Comparison of ENCODE assay signal across 8 mouse cellular contexts in genomic region chr14:27336208-27337114, GRCm38 (mm10).
DNase-seq lines count a peak whose midpoint lies in the region; ATAC-seq and TF ChIP-seq lines count a peak whose summit lies in the region.

No protein-coding gene starts in this region.

- WGBS in cerebellum, adult 2 months: 2% methylated on average over 34 of the region's 34 CpGs
- under 1% methylated on average over 34 of the region's 34 CpGs for WGBS in spleen, adult 2 months
- WGBS in forebrain, embryonic 14.5 days: 4% methylated on average over 34 of the region's 34 CpGs
- 2% methylated on average over 34 of the region's 34 CpGs for WGBS in kidney, embryonic 15.5 days
- WGBS in midbrain, embryonic 11.5 days: 4% methylated on average over 34 of the region's 34 CpGs

- TF ChIP-seq CTCF in cerebellum, adult 2 months (IDR thresholded peaks at IDR 0.05; ENCODE audit: borderline replicate concordance, insufficient read depth, low read depth, low read length): no peak
- no peak for TF ChIP-seq CTCF in spleen, adult 2 months (IDR thresholded peaks at IDR 0.05; ENCODE audit: extremely low read depth, insufficient read depth, insufficient read length, insufficient replicate concordance)

- H3K4me2 ChIP-seq in forebrain, embryonic 14.5 days (ENCODE audit: low read length): peak overlapping the region; percentile 92
- H3K4me2 ChIP-seq in kidney, embryonic 15.5 days: peak overlapping the region; percentile 92
- peak overlapping the region; percentile 76 for H3K4me2 ChIP-seq in midbrain, embryonic 11.5 days

- H3K4me3 ChIP-seq in cerebellum, adult 2 months (replicated peaks; ENCODE audit: insufficient read depth, low read depth, low read length): peak overlapping the region; percentile 79
- peak overlapping the region; percentile 85 for H3K4me3 ChIP-seq in spleen, adult 2 months (ENCODE audit: extremely low read depth, insufficient read depth, insufficient read length)
- peak overlapping the region; percentile 53 for H3K4me3 ChIP-seq in forebrain, embryonic 14.5 days (ENCODE audit: low read depth, low read length)
- peak overlapping the region; percentile 52 for H3K4me3 ChIP-seq in kidney, embryonic 15.5 days (replicated peaks)
- peak overlapping the region; percentile 38 for H3K4me3 ChIP-seq in midbrain, embryonic 11.5 days (ENCODE audit: low read depth, low read length)

- TF ChIP-seq POLR2A in cerebellum, adult 2 months (IDR thresholded peaks at IDR 0.05; ENCODE audit: borderline replicate concordance, insufficient read depth, low read length): no peak
- no peak for TF ChIP-seq POLR2A in spleen, adult 2 months (IDR thresholded peaks at IDR 0.05; ENCODE audit: low read depth, low read length)

- ATAC-seq in forebrain, embryonic 14.5 days: peak; percentile 70
- peak; percentile 65 for ATAC-seq in kidney, embryonic 15.5 days (replicated peaks; ENCODE audit: low FRiP score)
- no peak; the same call in 1 of the 2 replicates for ATAC-seq in midbrain, embryonic 11.5 days (ENCODE audit: low FRiP score)

- H3K27me3 ChIP-seq in cerebellum, adult 2 months (ENCODE audit: control insufficient read depth, insufficient read depth, low read length): no peaks in the 10 kb centered on the region
- H3K27me3 ChIP-seq in spleen, adult 2 months (ENCODE audit: control insufficient read depth, insufficient read depth, low read length): no peaks in the 10 kb centered on the region
- peaks cover 14% of the 10 kb centered on the region for H3K27me3 ChIP-seq in forebrain, embryonic 14.5 days (replicated peaks; ENCODE audit: control insufficient read depth, insufficient read depth, low read length)
- peaks cover 19% of the 10 kb centered on the region for H3K27me3 ChIP-seq in kidney, embryonic 15.5 days
- H3K27me3 ChIP-seq in midbrain, embryonic 11.5 days (ENCODE audit: control insufficient read depth, insufficient read depth, low read length): peaks cover 24% of the 10 kb centered on the region

- peaks cover 18% of the 10 kb centered on the region for H3K4me1 ChIP-seq in cerebellum, adult 2 months (ENCODE audit: control insufficient read depth, insufficient read depth, low read length)
- peaks cover 6% of the 10 kb centered on the region; the same call in 1 of the 2 replicates for H3K4me1 ChIP-seq in spleen, adult 2 months (ENCODE audit: control insufficient read depth, insufficient read depth, insufficient read length)
- peaks cover 9% of the 10 kb centered on the region; the same call in 1 of the 2 replicates for H3K4me1 ChIP-seq in forebrain, embryonic 14.5 days (ENCODE audit: control insufficient read depth, insufficient read depth, low read length)
- H3K4me1 ChIP-seq in kidney, embryonic 15.5 days: peaks cover 30% of the 10 kb centered on the region
- H3K4me1 ChIP-seq in midbrain, embryonic 11.5 days (ENCODE audit: control insufficient read depth, insufficient read depth, low read length): peaks cover 3% of the 10 kb centered on the region

- peak overlapping the region; percentile 81 for H3K27ac ChIP-seq in cerebellum, adult 2 months (ENCODE audit: insufficient read depth, low read length)
- H3K27ac ChIP-seq in spleen, adult 2 months (ENCODE audit: insufficient read depth, low read length): peak overlapping the region; percentile 90
- no peak overlapping the region for H3K27ac ChIP-seq in forebrain, embryonic 14.5 days (ENCODE audit: low read depth, low read length)
- no peak overlapping the region for H3K27ac ChIP-seq in kidney, embryonic 15.5 days
- no peak overlapping the region for H3K27ac ChIP-seq in midbrain, embryonic 11.5 days (ENCODE audit: low read depth, low read length)

- peak in 1 of 2 experiments; percentile 51 for DNase-seq in cerebellum, adult 2 months
- no peak for DNase-seq in cerebellum, postnatal 4 days (ENCODE audit: low spot score in 2 of 2)
- peak in 1 of 2 experiments; percentile 34 for DNase-seq in spleen, adult 2 months (ENCODE audit: low read depth in 1 of 2, low spot score in 2 of 2)
- DNase-seq in spleen, adult 12 weeks (ENCODE audit: low spot score): no peak
- peak; percentile 25 for DNase-seq in forebrain, embryonic 14.5 days (ENCODE audit: low spot score)
- peak; percentile 94 for DNase-seq in midbrain, embryonic 11.5 days (ENCODE audit: low spot score, missing footprints)
- peak; percentile 22 to 69 for DNase-seq in spleen, postnatal 4 days (ENCODE audit: low spot score in 2 of 2)

- no peaks in the 10 kb centered on the region for H3K36me3 ChIP-seq in spleen, adult 2 months (ENCODE audit: control insufficient read depth, insufficient read depth, low read length)
- H3K36me3 ChIP-seq in forebrain, embryonic 14.5 days (ENCODE audit: control insufficient read depth, insufficient read depth, low read length): no peaks in the 10 kb centered on the region
- H3K36me3 ChIP-seq in kidney, embryonic 15.5 days: no peaks in the 10 kb centered on the region
- H3K36me3 ChIP-seq in midbrain, embryonic 11.5 days (ENCODE audit: control insufficient read depth, insufficient read depth, low read length): no peaks in the 10 kb centered on the region

- H3K9ac ChIP-seq in forebrain, embryonic 14.5 days (ENCODE audit: low read length): peak overlapping the region; percentile 56
- H3K9ac ChIP-seq in kidney, embryonic 15.5 days: peak overlapping the region; percentile 51
- H3K9ac ChIP-seq in midbrain, embryonic 11.5 days (ENCODE audit: low read length): peak overlapping the region; percentile 28

- no peaks in the 10 kb centered on the region for H3K9me3 ChIP-seq in forebrain, embryonic 14.5 days (replicated peaks; ENCODE audit: control insufficient read depth, low read length)
- no peaks in the 10 kb centered on the region for H3K9me3 ChIP-seq in kidney, embryonic 15.5 days (replicated peaks)
- H3K9me3 ChIP-seq in midbrain, embryonic 11.5 days (ENCODE audit: control insufficient read depth, low read length): no peaks in the 10 kb centered on the region

Comparison
In these comparisons a context has a peak if more than half of its experiments do, and no peak if none do; other contexts are left out.
1. DNase-seq: peak in forebrain, embryonic 14.5 days (single experiment), midbrain, embryonic 11.5 days (single experiment) and spleen, postnatal 4 days (2 of 2); none in cerebellum, postnatal 4 days (0 of 2) and spleen, adult 12 weeks (single experiment).
2. H3K27ac ChIP-seq: peak in cerebellum, adult 2 months (single experiment) and spleen, adult 2 months (single experiment); none in forebrain, embryonic 14.5 days (single experiment), kidney, embryonic 15.5 days (single experiment) and midbrain, embryonic 11.5 days (single experiment).
3. Peak in every context shown above with its lines, with median percentiles within 50 percentile points of each other: H3K4me3 ChIP-seq, H3K4me2 ChIP-seq and H3K9ac ChIP-seq.